Mouse (Mus musculus) hematopoietic stem cell, adult 5-6 weeks (primary cell): ENCODE data around the gene Oard1. TPM values are rescaled to one million over a fixed set of nuclear protein-coding genes. Genes with fewer than 3 reads are reported as not detected.

Experiments
- ATAC-seq, 2 experiments: fragments of 125-278 bp in 1 of 2; replicated peaks in 1 of 2; 2 replicates each; pipeline ENCODE4 v1.8.0; 2016 to 2017; ENCODE audit warnings: inconsistent platforms in 2 of 2, mild to moderate bottlenecking in 2 of 2, moderate number of reproducible peaks in 2 of 2, low read depth in 1 of 2, moderate TSS enrichment in 1 of 2; ENCODE audit not compliant: low FRiP score in 2 of 2, poor library complexity in 2 of 2, severe bottlenecking in 2 of 2, insufficient read depth in 1 of 2, low TSS enrichment in 1 of 2
- total RNA-seq: library from RNA; stranded (forward); fragments of 172-1452, 232-1000 nt; gene quantifications from 2 replicates; pipeline ENCODE4 v1.2.3, GENCODE M21; 2017

Oard1 gene
- total RNA-seq, 1 experiment from 2014 or later = 60.4 TPM

DNA sequence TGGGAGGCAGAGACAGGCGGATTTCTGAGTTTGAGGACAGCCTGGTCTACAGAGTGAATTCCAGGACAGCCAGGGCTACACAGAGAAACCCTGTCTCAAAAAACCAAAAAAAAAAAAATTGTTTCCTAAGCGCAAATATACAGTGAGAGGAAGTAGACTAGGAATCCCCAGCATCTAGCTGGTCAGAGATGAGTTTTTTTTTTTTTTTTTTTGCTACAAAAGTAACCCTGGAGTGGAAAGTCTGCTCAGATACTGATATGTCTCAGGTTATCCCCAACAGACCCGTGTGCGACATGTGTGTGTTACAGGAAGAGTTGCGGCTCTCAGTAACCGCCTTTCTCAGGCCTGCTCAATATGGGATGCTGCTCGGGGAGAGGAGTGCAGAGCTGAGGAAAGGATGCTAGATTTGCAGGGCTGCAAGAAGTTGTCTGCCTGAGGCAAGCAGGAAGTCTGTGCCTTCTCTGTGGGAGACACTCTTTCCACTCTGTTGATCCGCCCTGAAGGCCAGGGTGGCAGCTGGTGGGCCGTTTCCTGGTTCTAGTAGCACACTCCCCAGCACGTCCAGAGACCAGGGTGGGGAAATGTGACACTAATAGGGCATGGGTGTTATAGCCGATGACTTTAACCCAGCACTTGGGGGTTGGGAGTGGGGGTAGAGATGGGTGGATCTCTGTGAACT is 18.2 kb downstream of the Oard1 start:
- peak; percentile 18 to 36; a peak in 2 of 4 replicates for ATAC-seq

DNA sequence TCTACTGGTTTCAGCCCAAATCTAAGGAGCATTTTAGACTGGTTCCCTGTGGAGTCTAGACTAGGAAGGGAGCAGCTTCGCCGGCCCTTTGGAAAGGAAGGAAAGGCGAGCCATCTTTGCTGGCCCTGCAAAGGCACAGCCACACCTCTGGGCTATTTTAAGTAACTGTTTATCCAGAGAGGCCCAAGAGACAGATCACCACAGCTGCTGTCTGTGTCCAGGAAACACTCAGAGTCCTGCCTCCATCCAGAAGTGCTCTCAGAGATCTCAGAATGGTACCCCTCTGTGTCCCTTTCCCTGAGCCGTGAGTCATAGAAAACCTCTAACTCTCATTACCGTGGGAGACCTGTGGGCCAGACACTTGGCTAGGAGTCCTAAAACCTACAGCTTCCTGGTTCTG is 20.6 kb downstream of the Oard1 start:
- ATAC-seq = no peak

DNA sequence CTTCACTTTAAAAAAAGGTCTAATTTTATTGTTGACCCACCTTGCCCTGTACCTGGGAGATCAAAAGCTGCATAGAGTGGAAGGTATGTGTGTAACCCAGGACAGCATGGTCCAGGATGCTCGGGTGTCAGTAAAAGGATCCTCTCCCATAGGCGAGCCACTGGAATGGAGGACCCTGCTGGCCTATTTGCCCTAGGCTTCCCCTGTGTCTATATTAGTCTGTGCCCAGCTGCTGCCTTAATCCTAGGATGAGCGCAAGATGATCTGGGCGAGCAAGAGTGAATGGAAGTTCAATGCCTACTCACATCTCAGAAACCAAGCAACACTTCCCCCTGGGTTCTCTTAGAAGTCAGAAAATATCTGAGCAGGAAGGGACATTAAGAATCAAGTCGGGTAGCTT is 21.2 kb downstream of the Oard1 start:
- no peak for ATAC-seq

DNA sequence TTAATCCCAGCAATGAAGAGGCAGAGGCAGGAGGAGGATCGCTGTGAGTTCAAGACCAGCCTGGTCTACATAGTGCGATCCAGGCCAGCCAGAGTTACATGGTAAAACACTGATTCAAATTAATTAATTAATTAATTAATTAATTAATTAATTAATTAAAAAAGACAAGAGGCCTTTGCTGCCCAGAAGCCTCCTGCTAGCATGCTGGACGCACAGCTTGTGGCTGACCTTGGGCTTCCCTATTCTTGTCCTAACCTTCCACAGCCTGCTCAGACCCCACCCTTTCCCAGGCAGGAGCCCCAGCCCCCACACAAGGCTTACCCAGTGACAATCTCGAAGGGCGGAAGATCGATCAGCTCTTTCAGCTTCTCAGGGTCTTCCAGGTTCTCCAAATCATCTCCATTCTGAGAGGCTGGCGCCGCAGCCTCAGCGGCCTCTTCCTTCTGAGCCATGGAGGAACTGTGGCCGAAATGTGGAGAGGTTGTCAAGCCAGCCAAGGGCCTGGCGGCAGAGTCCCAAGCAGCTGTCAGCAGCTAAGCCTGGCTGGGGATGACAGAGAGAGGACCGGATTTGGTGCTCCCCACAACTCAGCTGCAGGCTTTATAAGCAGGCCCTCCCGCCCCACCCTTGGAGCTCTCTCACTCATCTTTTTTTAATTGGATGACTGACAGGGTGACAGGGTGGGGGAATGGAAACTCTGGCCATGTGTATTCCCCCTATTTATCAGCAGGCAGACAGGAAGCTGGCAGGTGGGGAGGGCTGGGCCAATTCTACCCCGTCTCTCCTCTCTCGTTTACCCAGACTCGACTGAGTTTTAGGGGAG is 22.6 kb downstream of the Oard1 start, which contains the start of gene Apobec2:
Apobec2 (minus strand) TSS at position 773 of the 823 bp plus-strand sequence.
- no peak for ATAC-seq

DNA sequence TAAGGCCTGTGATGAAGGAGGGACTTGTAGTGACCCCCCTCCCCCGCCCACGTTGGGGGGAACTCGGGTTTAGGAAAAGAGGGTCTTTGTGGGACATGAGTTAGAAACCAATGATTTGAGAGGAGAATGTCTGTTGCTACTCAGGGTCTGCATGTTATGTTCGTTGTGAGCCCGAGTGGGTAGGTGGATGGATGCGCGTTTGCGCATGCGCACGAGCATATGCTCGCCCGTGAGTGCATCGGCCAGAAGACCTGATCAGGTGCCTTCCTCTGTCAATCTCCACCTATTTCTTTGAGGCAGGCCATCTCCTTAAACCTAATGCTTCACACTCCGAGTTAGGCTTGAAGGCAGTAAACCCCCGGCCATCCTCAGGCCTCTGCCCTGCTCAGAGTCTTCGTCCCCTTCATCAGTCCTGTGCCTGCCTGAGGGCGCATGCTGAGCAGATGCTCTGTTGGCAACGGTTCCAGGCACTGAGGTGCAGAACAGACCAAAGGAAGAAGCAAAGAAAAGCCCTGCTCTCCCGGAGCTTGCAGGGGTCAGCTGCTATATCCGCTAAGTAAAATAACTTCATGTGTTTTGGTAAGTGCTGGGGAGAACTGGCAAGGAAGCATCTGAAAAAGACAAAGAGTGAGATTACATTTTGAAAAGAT is 23.3 kb downstream of the Oard1 start:
- no peak for ATAC-seq

DNA sequence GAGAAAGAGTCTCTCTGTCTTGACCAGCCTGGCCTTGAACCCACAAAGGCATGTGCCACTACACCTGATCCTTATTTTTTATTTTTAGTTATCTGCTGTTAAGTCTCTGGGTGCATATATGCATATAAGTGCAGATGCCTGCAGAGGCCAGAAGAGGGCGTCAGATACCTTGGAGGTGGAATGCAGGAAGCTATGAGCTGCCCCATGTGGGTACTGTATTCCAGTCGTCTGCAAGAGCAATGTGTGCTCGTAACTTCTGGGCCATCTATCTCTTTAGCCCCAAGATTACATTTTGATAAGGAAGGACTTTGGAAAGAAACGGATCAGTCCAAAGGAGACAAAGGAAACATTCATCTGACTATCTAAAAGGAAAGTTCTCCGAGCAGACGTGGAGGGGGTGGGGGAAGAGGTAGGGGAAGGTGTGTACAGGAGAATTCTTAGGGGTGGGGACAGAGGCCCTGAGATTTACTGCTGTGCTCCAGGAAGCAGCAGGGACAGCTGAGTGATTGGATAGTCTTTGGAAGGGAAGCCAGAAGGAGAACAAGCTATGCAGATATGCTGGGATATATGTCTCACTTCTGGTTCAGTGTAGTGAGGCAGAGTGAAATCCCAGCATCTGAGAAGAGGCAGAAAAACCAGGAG is 24.0 kb downstream of the Oard1 start:
- no peak for ATAC-seq

DNA sequence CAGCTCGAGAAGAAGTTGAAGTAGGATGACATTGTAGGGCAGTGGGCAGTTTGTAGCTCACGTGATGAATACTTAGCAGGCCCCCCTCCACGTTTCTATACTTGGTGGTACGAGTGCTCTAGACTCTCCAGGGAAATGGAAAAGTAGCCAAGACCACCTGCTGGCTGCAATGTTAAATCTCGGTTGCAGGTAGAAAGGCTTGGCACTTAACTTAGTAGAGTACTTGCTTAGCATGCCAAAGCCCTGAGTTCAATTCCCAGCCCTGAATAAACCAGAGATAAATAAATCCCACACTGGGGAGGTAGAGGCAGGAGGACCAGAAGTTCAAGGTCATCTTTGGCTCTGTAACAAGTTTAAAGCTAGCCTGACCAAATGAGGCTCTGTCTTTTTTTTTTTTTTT is 24.7 kb downstream of the Oard1 start:
- ATAC-seq = no peak

DNA sequence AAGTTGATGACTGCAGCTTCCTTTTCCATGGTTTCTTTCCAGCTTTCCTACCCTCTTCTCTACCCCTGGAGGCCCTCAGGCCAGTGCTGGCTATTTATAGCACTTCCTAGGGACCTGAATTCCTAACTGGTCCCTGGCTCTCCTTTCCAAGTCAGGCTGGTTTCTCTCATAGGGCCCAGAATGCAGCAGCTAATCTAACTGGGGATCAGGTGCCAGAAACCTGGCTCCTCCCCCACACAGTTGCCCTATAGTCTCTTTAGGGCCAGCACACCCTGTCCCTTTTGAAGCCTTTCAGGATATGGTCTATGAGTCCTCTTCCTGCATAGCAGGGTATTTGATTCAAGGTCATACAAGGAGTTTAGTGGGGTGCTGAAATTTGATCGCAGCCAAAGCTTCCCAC is 26.7 kb downstream of the Oard1 start:
- ATAC-seq = no peak

DNA sequence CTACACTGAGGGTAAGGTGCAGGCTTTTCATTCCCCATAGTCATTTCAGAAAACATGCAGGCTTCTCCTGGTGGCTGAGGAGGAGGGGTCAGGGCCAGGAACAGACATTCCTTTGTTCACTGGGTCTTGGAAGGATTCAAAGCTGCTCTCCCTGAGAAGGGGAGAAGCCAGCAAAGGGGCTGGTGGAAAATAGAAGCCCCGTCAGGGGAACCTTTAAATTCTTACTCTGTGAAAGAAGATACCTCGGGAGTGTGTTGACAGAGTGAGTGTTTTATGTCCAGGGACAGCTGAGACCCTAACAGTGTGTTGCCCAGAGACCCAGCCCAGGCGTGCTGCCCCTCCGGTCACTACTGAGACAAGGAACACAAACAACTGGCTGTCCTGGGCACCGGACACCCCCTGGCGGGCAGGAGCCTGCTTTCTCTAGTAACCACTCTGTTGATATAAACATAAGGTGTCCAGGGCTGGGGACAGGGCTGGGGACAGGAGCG is 27.7 kb downstream of the Oard1 start:
- no peak for ATAC-seq

DNA sequence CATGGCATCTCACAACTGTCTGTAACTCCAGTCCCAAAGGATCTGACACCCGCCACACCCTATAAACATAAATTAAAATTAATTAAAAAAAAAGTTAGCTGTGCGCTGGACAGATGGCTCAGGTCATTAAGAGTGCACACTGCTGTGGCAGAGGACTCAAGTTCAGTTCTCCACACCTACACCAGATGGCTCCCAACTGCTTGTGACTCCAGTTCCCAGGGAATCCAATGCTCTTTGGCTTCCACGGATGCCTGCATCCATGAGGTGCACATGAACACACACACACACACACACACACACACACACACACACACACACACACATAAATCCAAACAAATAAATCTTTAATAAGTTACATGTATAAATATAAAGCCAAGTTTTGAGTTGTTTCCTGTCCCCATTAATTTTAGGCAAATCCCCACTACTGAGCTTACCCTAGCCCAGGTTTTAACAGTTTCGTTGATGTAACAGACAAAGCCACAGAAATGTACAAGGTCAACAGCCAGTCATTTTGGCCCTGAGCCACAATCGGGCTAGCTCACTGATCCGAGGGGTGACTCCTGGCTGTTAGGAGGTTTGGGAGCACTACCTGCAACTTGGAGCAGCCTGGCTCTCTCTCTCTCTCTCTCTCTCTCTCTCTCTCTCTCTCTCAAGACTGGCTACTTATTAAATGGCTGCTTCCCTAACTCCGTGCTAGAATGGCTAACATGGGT is 33.1 kb downstream of the Oard1 start:
- no peak for ATAC-seq

DNA sequence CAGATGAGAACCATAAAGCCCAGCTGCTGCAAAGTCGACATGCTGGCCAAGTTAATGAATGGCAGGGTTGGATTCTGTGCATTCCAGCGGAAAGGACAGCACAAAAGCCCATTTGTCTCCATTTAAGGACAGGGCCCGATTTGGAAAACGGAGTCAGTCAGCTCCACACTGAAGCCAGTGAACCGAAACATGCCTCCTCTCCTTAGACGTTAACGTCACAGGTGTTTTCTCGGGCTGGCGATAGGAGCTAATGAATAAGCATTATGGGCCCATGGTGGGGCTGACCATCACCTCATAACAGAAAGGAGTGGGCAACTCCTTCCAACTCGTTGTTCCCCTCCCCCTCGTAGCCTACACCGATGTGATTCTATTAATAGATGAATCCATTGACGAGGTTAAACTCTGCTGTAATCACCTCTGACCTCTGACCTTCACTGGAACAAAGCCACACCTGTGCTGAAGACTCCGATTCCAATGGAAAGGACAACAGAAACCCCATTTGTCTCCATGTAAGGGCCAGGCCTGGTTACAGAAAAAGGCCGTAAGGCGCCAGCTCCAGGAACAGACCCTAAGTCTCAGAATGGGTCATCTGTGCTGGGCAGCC is 33.8 kb downstream of the Oard1 start:
- no peak for ATAC-seq

DNA sequence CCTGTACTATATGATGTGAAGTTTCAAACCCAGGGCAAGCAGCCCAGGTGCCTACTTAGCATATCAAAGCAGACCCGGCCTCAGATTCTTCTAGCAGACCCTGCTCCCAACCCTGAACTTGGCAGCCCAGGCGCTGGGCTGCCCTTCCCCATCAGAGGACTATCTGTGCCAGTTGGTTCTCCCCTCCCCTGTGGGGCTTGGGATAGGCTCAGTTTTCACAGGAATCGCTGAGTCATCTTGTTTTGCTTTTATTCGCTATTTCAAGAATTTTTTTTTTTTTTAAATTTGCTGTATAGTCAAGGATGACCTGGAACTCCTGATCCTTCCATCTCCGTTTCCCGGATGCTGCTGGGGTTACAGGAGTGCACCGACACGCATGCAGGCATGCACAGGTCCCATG is 37.9 kb downstream of the Oard1 start:
- no peak for ATAC-seq

DNA sequence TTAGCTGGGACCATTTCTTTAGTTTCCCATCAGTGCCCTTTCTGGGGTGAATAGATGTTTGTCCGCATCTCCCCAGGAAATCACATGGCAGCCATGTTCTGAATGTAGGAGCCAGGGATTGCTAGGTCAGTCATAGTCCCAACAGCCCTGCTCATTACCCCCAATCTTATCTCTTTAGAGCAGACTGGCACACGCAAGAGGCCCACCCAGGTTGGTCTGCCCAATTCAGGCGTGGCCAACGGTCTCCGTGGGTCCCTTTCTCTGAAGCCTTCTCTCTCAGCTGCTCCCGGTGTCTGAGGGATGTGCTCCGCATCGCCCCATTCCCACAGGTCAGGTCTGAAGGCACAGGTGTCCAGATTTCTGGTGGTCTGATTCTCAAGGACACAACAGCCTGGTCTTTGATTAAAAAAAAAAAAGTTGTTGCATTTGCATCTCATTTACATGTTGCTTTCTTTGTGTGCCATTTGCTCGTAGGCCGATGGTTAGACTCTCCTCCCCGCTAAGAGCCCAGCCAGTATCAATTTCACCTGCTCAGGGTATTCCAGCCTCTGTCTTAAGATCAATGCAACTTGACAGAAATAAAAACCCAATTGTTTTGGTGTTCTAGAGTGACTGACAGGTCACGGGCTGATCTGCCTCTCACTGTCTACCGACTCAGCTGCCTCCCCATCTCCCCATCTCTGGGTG is 41.0 kb downstream of the Oard1 start:
- ATAC-seq = peak in 1 of 2 experiments; percentile 47; a peak in 3 of 4 replicates

DNA sequence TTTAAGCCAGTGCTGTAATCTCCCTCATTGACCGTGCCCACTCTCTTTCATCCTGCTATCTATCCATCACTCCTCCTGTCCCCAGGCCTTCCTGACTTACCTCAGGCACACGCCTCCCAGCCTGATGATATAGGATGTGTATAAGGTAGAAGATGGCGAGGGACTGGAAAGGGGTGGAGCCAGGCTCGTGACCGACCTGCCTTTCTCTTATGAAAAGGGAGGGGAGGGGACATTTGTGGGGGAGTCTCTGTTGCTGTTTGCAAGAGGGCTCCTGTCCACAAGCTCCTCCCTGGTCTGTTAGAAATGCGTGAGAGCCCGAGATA is 41.5 kb downstream of the Oard1 start, which contains the start of gene Tspo2:
Tspo2 (minus strand) TSS at position 170 of the 323 bp plus-strand sequence.
- ATAC-seq = peak; percentile 19 to 29; a peak in 1 of 4 replicates

DNA sequence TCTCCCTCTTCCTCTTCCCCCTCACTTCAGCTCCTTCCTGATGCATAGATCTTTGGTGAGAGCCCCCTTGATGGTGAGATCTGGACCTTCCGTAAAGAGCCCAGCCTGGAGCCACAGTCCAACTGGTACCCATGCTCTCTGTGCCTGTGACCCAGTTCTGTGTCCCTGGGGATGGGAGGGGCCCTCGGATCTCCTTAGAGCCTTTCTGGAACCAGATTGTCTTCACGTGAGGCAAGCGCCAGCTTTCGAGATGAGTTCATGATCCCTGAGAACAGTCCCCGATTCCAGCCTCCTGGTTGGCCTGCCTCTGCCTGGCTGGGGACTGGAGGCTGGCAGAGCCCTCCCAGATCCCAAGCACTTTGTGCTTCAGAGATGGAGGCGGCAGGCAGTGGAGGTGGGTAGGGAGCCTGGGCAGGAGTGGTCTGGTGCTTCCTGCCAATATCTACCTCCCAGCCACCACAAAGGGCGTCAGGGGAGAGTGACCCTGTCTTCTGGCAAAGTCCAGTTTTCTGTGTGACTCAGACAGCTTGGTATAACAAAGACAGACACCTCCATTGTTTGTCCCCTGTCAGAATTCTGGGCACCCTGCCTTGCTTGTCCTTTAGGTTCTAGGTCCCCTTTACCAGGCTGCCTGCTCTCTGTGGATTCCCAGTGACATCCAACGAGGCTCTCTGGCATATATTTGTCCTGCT is 42.1 kb downstream of the Oard1 start:
- no peak for ATAC-seq

DNA sequence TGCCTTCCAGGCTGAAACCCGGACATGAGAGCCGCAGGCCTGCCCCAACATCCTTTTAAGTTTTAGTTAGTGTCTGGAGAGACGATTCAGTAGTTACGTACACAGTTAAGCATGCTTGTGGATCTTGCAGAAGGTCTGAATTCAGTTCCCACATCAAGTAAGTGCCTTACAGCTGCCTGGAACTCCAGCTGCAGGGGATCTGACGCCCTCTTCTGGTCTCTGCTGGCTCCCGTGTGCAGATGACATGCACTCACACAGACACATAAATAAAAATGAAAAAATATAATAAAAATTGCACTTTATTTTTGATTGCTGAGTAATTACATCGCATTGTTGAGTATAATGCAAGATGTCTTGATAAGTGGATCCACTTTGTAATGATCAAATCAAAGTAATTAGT is 43.7 kb downstream of the Oard1 start:
- ATAC-seq = no peak
